Mouse (Mus musculus) heart, postnatal 0 days (tissue): ENCODE data around the gene St7l. TPM values are rescaled to one million over a fixed set of nuclear protein-coding genes. Genes with fewer than 3 reads are reported as not detected.

Experiments used
- ATAC-seq: fragments of 200-750 bp; cut with Nextera tagmentation; 2 replicates; pipeline ENCODE4 v1.8.0; 2017; ENCODE audit warnings: low read depth, moderate number of reproducible peaks, moderate library complexity; ENCODE audit not compliant: insufficient read depth
- DNase-seq: peaks from one replicate; pipeline ENCODE4 v3.0.0-alpha.2; 2016; ENCODE audit warnings: low spot score
- H3K27ac ChIP-seq: fragments of 300-500 bp; sonication (generic); 2 replicates; pipeline ENCODE4 v1.5.1; 2014; ENCODE audit warnings: low read depth, mild to moderate bottlenecking
- H3K27me3 ChIP-seq: fragments of 300-500 bp; sonication (generic); 2 replicates; pipeline ENCODE4 v1.6.1; 2014; ENCODE audit warnings: low read length, mixed read lengths; ENCODE audit not compliant: control insufficient read depth, insufficient read depth
- H3K36me3 ChIP-seq: fragments of 300-500 bp; sonication (generic); replicated peaks from 2 replicates; pipeline ENCODE4 v1.6.1; 2014; ENCODE audit warnings: low read length, mixed read lengths; ENCODE audit not compliant: control insufficient read depth, insufficient read depth
- H3K4me1 ChIP-seq: fragments of 300-500 bp; sonication (generic); 2 replicates; pipeline ENCODE4 v1.6.1; 2014; ENCODE audit warnings: antibody characterized with exemption; ENCODE audit not compliant: control insufficient read depth, insufficient read depth
- H3K4me2 ChIP-seq: fragments of 300-500 bp; sonication (generic); 2 replicates; pipeline ENCODE4 v1.6.1; 2014; ENCODE audit warnings: low read depth, mild to moderate bottlenecking, low read length, moderate library complexity
- H3K4me3 ChIP-seq: fragments of 300-500 bp; sonication (generic); 2 replicates; pipeline ENCODE4 v1.5.1; 2014; ENCODE audit warnings: low read depth, low read length
- H3K9ac ChIP-seq: fragments of 300-500 bp; sonication (generic); replicated peaks from 2 replicates; pipeline ENCODE4 v1.6.1; 2014; ENCODE audit warnings: low read depth, low read length, mixed read lengths
- H3K9me3 ChIP-seq: fragments of 300-500 bp; sonication (generic); replicated peaks from 2 replicates; pipeline ENCODE4 v1.6.1; 2016; ENCODE audit warnings: low read length; ENCODE audit not compliant: control insufficient read depth
- CTCF ChIP-seq: IDR thresholded peaks from 2 replicates; pipeline ENCODE4 v1.5.1; 2016; ENCODE audit warnings: antibody characterized with exemption, control low read depth, low read depth
- EP300 ChIP-seq: IDR thresholded peaks from 2 replicates; pipeline ENCODE4 v1.6.1; 2016; ENCODE audit warnings: antibody characterized with exemption, low read depth
- WGBS: fragments of 180-500 bp; shearing (Covaris S2); extraction: QIAGEN DNeasy Blood & Tissue Kit; methylation state at CpG from one replicate; pipeline ENCODE4 v1.1.7; 2014; 5-methylcytosine and 5-hydroxymethylcytosine counted together
- polyA plus RNA-seq: library from polyadenylated mRNA; unstranded; fragments of >200 nt; fragmentation: Nextera tagmentation; extraction: Ambion mirVana; gene quantifications from 2 replicates; pipeline ENCODE4 v1.2.1, GENCODE M21; 2015
- total RNA-seq: library from RNA; depleted of rRNA; stranded (reverse); fragments of >200 nt; gene quantifications from 2 replicates; pipeline ENCODE4 v1.2.3, GENCODE M21; 2014; ENCODE audit warnings: low replicate concordance

St7l gene
- total and polyA plus RNA-seq, 2 experiments from 2014 or later = 14.2 to 23.7 TPM

DNA sequence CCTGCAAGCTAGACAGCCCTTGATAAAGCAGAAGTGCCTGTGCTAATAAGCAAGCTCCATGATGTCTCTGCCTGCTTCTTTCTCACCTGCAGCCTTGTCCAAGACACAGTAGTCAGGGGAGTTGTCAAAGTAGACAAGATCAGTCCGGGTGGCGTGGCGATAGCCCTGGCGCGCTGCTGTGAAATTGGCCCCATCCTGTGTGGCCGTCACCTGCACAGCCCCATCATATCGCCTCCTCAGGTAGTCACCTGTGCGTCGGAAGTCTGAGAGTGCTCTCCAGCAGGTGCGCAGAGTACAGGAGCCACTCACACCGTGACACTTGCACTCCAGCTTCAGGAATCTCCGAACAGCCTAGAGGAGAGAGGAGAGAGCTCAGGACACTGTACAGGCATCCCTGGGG lies 87.1 kb downstream of the St7l start:
- H3K4me1 ChIP-seq = peaks cover 6% of the 10 kb centered on the region; the same call in 1 of the 2 replicates
- TF ChIP-seq EP300 (no peak), CTCF (no peak)
- H3K9me3 ChIP-seq = no peaks in the 10 kb centered on the region
- no peak overlapping the region for H3K9ac ChIP-seq
- no peak overlapping the region for H3K4me3 ChIP-seq
- no peaks in the 10 kb centered on the region for H3K27me3 ChIP-seq
- WGBS = 93% methylated on average over 11 of the region's 12 CpGs
- H3K4me2 ChIP-seq = no peak overlapping the region
- H3K36me3 ChIP-seq = peaks cover 48% of the 10 kb centered on the region
- DNase-seq = no peak
- H3K27ac ChIP-seq = no peak overlapping the region
- no peak for ATAC-seq

DNA sequence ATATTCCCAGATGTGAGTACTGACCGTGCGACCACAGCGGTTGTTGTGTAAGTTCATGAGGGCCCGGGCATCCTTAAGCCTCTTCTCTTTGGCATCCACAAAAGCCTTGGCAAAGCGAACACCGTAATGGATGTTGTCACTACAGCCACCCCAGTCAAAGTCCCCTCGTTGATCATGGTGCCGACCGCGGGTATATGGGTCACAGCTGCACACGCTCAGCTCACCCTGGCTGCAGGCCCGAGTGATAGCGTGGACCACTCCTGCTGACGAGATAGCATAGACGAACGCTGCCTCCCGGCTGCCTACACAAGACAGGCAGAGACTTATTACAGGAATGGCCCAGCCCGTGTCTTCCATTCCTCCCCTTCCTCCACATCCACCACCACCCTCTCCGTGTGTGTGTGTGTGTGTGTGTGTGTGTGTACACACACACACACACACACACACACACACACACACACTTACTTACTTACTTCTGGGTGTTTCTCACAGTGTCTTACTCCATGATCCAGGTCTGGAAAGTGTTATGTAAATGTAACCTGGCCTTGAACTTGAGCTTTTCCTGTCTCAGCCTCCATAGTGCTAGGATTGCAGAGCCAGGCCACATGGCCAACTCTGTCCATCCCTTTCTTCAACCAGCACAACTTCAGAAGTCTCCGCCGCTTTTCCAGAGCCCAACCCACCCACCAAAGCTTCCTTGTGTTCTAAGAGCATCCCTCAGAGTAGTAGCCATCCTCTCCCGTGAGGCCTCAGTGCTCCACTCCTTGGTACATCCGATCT lies 89.3 kb downstream of the St7l start:
- Histone ChIP-seq H3K4me2 (no peak overlapping the region), H3K9ac (no peak overlapping the region), H3K9me3 (no peaks in the 10 kb centered on the region), H3K27me3 (no peaks in the 10 kb centered on the region), H3K4me1 (peaks cover 6% of the 10 kb centered on the region; the same call in 1 of the 2 replicates), H3K27ac (no peak overlapping the region), H3K36me3 (peaks cover 30% of the 10 kb centered on the region), H3K4me3 (no peak overlapping the region)
- 63% methylated on average over 23 of the region's 23 CpGs for WGBS
- no peak for DNase-seq
- ATAC-seq = no peak
- TF ChIP-seq CTCF (no peak), EP300 (no peak)

DNA sequence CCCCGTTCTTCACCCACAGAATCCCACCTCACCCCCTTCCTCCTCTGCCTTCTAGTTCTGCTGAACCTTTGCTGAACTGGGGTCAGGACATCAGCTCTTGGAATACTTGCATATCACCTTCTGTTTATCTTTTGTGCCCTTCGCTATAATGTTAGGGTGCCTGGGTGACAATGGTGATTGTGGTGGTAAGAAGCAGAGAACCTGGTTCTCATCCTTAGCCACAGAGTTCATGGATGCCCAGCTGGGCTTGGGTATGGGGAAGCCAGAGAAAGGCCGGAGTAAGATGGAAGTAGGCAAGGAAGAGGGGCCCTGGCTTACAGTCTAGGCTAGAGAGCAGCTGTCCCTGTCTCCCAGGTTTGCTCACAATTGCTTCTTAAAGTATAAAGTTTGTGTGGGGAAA lies 90.3 kb downstream of the St7l start:
- no peak overlapping the region for H3K4me2 ChIP-seq
- H3K36me3 ChIP-seq = peaks cover 25% of the 10 kb centered on the region
- 99% methylated on average over 3 of the region's 3 CpGs for WGBS
- no peak for TF ChIP-seq CTCF
- ATAC-seq = no peak
- H3K27ac ChIP-seq = no peak overlapping the region
- H3K27me3 ChIP-seq = peaks cover 8% of the 10 kb centered on the region; the same call in 1 of the 2 replicates
- H3K9me3 ChIP-seq = no peaks in the 10 kb centered on the region
- peaks cover 6% of the 10 kb centered on the region; the same call in 1 of the 2 replicates for H3K4me1 ChIP-seq
- H3K4me3 ChIP-seq = no peak overlapping the region
- DNase-seq = no peak
- no peak overlapping the region for H3K9ac ChIP-seq

DNA sequence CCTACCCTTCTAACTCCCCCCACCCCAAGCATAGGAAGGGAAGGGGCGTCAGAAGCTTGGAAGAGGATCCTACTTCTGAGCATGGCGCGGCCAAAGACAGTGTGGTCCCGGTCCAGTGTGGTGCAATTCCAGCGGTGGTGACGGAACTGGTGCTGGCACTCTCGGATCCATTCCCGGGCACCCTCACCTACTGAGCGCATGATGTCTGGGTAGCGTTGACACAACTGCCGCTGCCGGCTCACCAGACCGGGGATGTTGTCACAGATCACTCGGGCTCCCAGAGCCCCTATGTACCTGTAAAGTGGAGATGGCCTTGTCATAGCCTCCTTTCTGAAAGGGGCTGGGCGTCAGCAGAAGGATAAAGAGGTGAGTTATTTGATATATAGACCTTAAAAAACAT lies 90.7 kb downstream of the St7l start:
- no peak overlapping the region for H3K4me2 ChIP-seq
- ATAC-seq = no peak
- H3K4me3 ChIP-seq = no peak overlapping the region
- H3K4me1 ChIP-seq = peaks cover 6% of the 10 kb centered on the region; the same call in 1 of the 2 replicates
- no peaks in the 10 kb centered on the region for H3K9me3 ChIP-seq
- no peak for DNase-seq
- no peak for TF ChIP-seq EP300
- TF ChIP-seq CTCF = no peak
- H3K36me3 ChIP-seq = peaks cover 25% of the 10 kb centered on the region
- H3K27me3 ChIP-seq = peaks cover 9% of the 10 kb centered on the region; the same call in 1 of the 2 replicates
- no peak overlapping the region for H3K9ac ChIP-seq
- H3K27ac ChIP-seq = no peak overlapping the region
- 95% methylated on average over 15 of the region's 15 CpGs for WGBS

DNA sequence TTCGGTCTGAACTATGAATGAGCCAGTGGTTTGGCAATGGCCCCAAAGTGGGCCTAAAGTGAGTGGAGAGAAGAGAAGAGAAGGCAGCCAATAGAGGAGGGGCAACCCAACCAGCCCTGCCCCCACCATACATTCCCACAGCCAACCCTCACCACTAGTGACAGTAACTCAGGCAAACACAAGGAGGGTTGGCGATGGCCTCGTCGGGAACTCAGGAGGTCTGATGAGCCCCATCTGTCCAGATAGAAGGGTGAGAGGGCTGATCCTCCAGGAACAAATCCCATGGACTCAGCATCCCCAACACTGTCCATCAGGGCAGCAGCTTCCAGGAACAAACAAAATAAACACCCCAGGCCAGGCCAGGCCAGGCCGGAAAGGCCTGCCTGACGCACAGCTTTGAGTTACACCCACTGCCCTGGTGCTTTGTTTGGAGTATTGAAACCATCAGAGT lies 92.4 kb downstream of the St7l start:
- H3K27ac ChIP-seq = no peak overlapping the region
- DNase-seq = no peak
- H3K36me3 ChIP-seq = peaks cover 21% of the 10 kb centered on the region
- ATAC-seq = peak; percentile 22; the same call in 1 of the 2 replicates
- H3K4me1 ChIP-seq = peaks cover 6% of the 10 kb centered on the region; the same call in 1 of the 2 replicates
- H3K27me3 ChIP-seq = peaks cover 25% of the 10 kb centered on the region
- no peak overlapping the region for H3K4me2 ChIP-seq
- H3K9ac ChIP-seq = no peak overlapping the region
- no peak for TF ChIP-seq EP300
- no peak for TF ChIP-seq CTCF
- H3K4me3 ChIP-seq = no peak overlapping the region
- no peaks in the 10 kb centered on the region for H3K9me3 ChIP-seq
- WGBS = 64% methylated on average over 6 of the region's 6 CpGs
